Mouse (Mus musculus) stomach, postnatal 0 days (tissue): ENCODE measurements around the gene Lrrc37a.

Experiments used
- CTCF ChIP-seq: IDR thresholded peaks from 2 replicates; pipeline ENCODE4 v1.5.1; 2016; ENCODE audit warnings: antibody characterized with exemption, low read depth, mild to moderate bottlenecking, moderate library complexity
- EP300 ChIP-seq: optimal IDR thresholded peaks from 2 replicates; pipeline ENCODE3; 2016; ENCODE audit warnings: antibody characterized with exemption

- no peak for TF ChIP-seq EP300
- TF ChIP-seq CTCF = peak; percentile 57
Measured at GRCm38 (mm10) chr11:103464443-103464842, 40.0 kb downstream of the Lrrc37a start.
